Mouse (Mus musculus) gastrocnemius, postnatal 25 days (tissue): ENCODE data around the gene Cfap54. TPM values are rescaled to one million over a fixed set of nuclear protein-coding genes. Genes with fewer than 3 reads are reported as not detected.

Experiments used
- DNase-seq: peaks from one replicate; pipeline ENCODE4 v3.0.0; 2022
- total RNA-seq, 2 experiments: library from RNA; stranded (reverse); gene quantifications; 1 replicate in 1 of 2; 2 replicates in 1 of 2; pipeline ENCODE4 v1.2.3; 2021

The Cfap54 gene
- total RNA-seq, 2 experiments from 2014 or later, result 0.79 to 0.88 TPM

- DNase-seq, result no peak
Observed at GRCm38 (mm10) chr10:92754359-92754758, 327.1 kb downstream of the Cfap54 start.

GRCm38 (mm10) chr10:92730339-92730738 lies 351.1 kb downstream of the Cfap54 start:
- DNase-seq, result no peak

- no peak for DNase-seq
Observed at GRCm38 (mm10) chr10:92728723-92729122, 352.7 kb downstream of the Cfap54 start.

Other genes starting within 250 kb of the Cfap54 start
- gene Cdk17, start 79.3 kb upstream of the Cfap54 start, total RNA-seq, result 1 to 10 TPM; 5.9 to 6.3 TPM
- gene Elk3, start 229.5 kb upstream of the Cfap54 start, total RNA-seq, result 10 to 100 TPM; 13.5 to 16.6 TPM